Mouse (Mus musculus) embryonic fibroblast, embryonic 13.5 days (primary cell): Measurements from ENCODE around the gene Ch25h.

ENCODE experiments used
- CTCF ChIP-seq: IDR thresholded peaks from 2 replicates; pipeline ENCODE4 v1.5.1; 2011; ENCODE audit warnings: mild to moderate bottlenecking, control low read depth, low read length, moderate library complexity, borderline replicate concordance; ENCODE audit not compliant: insufficient read depth
- POLR2A ChIP-seq: IDR thresholded peaks from 2 replicates; pipeline ENCODE4 v1.6.1; 2011; ENCODE audit warnings: low read depth, mild to moderate bottlenecking, control low read depth, low read length, moderate library complexity

DNA sequence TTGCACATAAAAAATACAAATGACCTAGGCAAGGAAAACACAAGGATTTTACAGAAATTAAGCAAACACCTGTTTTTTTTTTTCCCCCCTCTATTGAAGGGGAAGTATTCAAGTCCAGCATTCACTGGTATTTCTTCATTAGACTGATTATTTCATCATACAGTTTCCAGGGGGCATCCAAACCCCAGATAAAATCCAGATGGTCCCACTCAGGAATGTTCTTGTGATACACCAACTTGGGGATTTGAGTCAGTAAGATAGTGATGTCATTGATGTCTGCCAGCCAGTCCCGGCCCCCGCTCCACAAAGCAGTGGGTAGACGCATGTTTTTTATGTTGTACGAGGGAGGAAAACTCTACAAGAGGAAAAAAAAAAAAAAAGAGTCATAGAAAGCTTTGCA lies 18.9 kb upstream of the Ch25h start:
- TF ChIP-seq CTCF (no peak), POLR2A (no peak)
